Mouse (Mus musculus): ENCODE measurements around the gene Trappc3l.

Trappc3l gene

GRCm38 (mm10) chr10:34070999-34071492, 33.6 kb downstream of the Trappc3l start:
- no peaks in the 10 kb centered on the region for H3K36me3 ChIP-seq (ENCODE audit: control insufficient read depth, insufficient read depth, low read length, poor library complexity, severe bottlenecking)
- H3K27me3 ChIP-seq (ENCODE audit: control insufficient read depth, insufficient read depth, low read length, poor library complexity, severe bottlenecking): no peaks in the 10 kb centered on the region
- DNase-seq (ENCODE audit: low read depth, low spot score): no peak

GRCm38 (mm10) chr10:34071650-34072049, 34.3 kb downstream of the Trappc3l start:
- no peaks in the 10 kb centered on the region for H3K27me3 ChIP-seq (ENCODE audit: control insufficient read depth, insufficient read depth, low read length, poor library complexity, severe bottlenecking)

GRCm38 (mm10) chr10:34074522-34075200, 37.3 kb downstream of the Trappc3l start:
- no peak for DNase-seq (ENCODE audit: low read depth, low spot score)
- Histone ChIP-seq H3K36me3 (ENCODE audit: control insufficient read depth, insufficient read depth, low read length, poor library complexity, severe bottlenecking) (no peaks in the 10 kb centered on the region), H3K27me3 (ENCODE audit: control insufficient read depth, insufficient read depth, low read length, poor library complexity, severe bottlenecking) (no peaks in the 10 kb centered on the region)

More at GRCm38 (mm10) chr10:34071650-34072049, 34.3 kb downstream of the Trappc3l start:
- H3K36me3 ChIP-seq (ENCODE audit: control insufficient read depth, insufficient read depth, low read length, poor library complexity, severe bottlenecking): no peaks in the 10 kb centered on the region
- no peak for DNase-seq (ENCODE audit: low read depth, low spot score)

GRCm38 (mm10) chr10:34086514-34086913, 49.1 kb downstream of the Trappc3l start:
- Histone ChIP-seq H3K27me3 (ENCODE audit: control insufficient read depth, insufficient read depth, low read length, poor library complexity, severe bottlenecking) (no peaks in the 10 kb centered on the region), H3K36me3 (ENCODE audit: control insufficient read depth, insufficient read depth, low read length, poor library complexity, severe bottlenecking) (no peaks in the 10 kb centered on the region)
- no peak for DNase-seq (ENCODE audit: low read depth, low spot score)

- no peaks in the 10 kb centered on the region for H3K27me3 ChIP-seq (ENCODE audit: control insufficient read depth, insufficient read depth, low read length, poor library complexity, severe bottlenecking)
- DNase-seq (ENCODE audit: low read depth, low spot score): no peak
- no peaks in the 10 kb centered on the region for H3K36me3 ChIP-seq (ENCODE audit: control insufficient read depth, insufficient read depth, low read length, poor library complexity, severe bottlenecking)
Observed at GRCm38 (mm10) chr10:34088515-34088914, 51.1 kb downstream of the Trappc3l start.

- no peak for DNase-seq (ENCODE audit: low read depth, low spot score)
- Histone ChIP-seq H3K27me3 (ENCODE audit: control insufficient read depth, insufficient read depth, low read length, poor library complexity, severe bottlenecking) (no peaks in the 10 kb centered on the region), H3K36me3 (ENCODE audit: control insufficient read depth, insufficient read depth, low read length, poor library complexity, severe bottlenecking) (no peaks in the 10 kb centered on the region)
Observed at GRCm38 (mm10) chr10:34089517-34089916, 52.1 kb downstream of the Trappc3l start.

- DNase-seq (ENCODE audit: low read depth, low spot score): no peak
- no peaks in the 10 kb centered on the region for H3K27me3 ChIP-seq (ENCODE audit: control insufficient read depth, insufficient read depth, low read length, poor library complexity, severe bottlenecking)
- no peaks in the 10 kb centered on the region for H3K36me3 ChIP-seq (ENCODE audit: control insufficient read depth, insufficient read depth, low read length, poor library complexity, severe bottlenecking)
Observed at GRCm38 (mm10) chr10:34090481-34090880, 53.1 kb downstream of the Trappc3l start.

GRCm38 (mm10) chr10:34091888-34092287, 54.5 kb downstream of the Trappc3l start:
- H3K36me3 ChIP-seq (ENCODE audit: control insufficient read depth, insufficient read depth, low read length, poor library complexity, severe bottlenecking): no peaks in the 10 kb centered on the region
- DNase-seq (ENCODE audit: low read depth, low spot score): no peak
- H3K27me3 ChIP-seq (ENCODE audit: control insufficient read depth, insufficient read depth, low read length, poor library complexity, severe bottlenecking): no peaks in the 10 kb centered on the region

GRCm38 (mm10) chr10:34095147-34095546, 57.8 kb downstream of the Trappc3l start:
- H3K27me3 ChIP-seq (ENCODE audit: control insufficient read depth, insufficient read depth, low read length, poor library complexity, severe bottlenecking): no peaks in the 10 kb centered on the region
- H3K36me3 ChIP-seq (ENCODE audit: control insufficient read depth, insufficient read depth, low read length, poor library complexity, severe bottlenecking): no peaks in the 10 kb centered on the region
- DNase-seq (ENCODE audit: low read depth, low spot score): peak; percentile 13

- Histone ChIP-seq H3K27me3 (ENCODE audit: control insufficient read depth, insufficient read depth, low read length, poor library complexity, severe bottlenecking) (no peaks in the 10 kb centered on the region), H3K36me3 (ENCODE audit: control insufficient read depth, insufficient read depth, low read length, poor library complexity, severe bottlenecking) (no peaks in the 10 kb centered on the region)
- DNase-seq (ENCODE audit: low read depth, low spot score): no peak
Observed at GRCm38 (mm10) chr10:34095964-34096363, 58.6 kb downstream of the Trappc3l start.

- no peaks in the 10 kb centered on the region for H3K27me3 ChIP-seq (ENCODE audit: control insufficient read depth, insufficient read depth, low read length, poor library complexity, severe bottlenecking)
- peak; percentile 54 for DNase-seq (ENCODE audit: low read depth, low spot score)
- H3K36me3 ChIP-seq (ENCODE audit: control insufficient read depth, insufficient read depth, low read length, poor library complexity, severe bottlenecking): no peaks in the 10 kb centered on the region
Observed at GRCm38 (mm10) chr10:34096418-34096883, 59.1 kb downstream of the Trappc3l start, which contains the start of gene Calhm5. TSS of gene Calhm5 (minus strand) at chr10:34096519.

- Histone ChIP-seq H3K27me3 (ENCODE audit: control insufficient read depth, insufficient read depth, low read length, poor library complexity, severe bottlenecking) (no peaks in the 10 kb centered on the region), H3K36me3 (ENCODE audit: control insufficient read depth, insufficient read depth, low read length, poor library complexity, severe bottlenecking) (no peaks in the 10 kb centered on the region)
- no peak for DNase-seq (ENCODE audit: low read depth, low spot score)
Observed at GRCm38 (mm10) chr10:34110863-34111465, 73.6 kb downstream of the Trappc3l start.

- no peak for DNase-seq (ENCODE audit: low read depth, low spot score)
- H3K27me3 ChIP-seq (ENCODE audit: control insufficient read depth, insufficient read depth, low read length, poor library complexity, severe bottlenecking): no peaks in the 10 kb centered on the region
- no peaks in the 10 kb centered on the region for H3K36me3 ChIP-seq (ENCODE audit: control insufficient read depth, insufficient read depth, low read length, poor library complexity, severe bottlenecking)
Observed at GRCm38 (mm10) chr10:34111964-34112738, 74.8 kb downstream of the Trappc3l start.

- Histone ChIP-seq H3K36me3 (ENCODE audit: control insufficient read depth, insufficient read depth, low read length, poor library complexity, severe bottlenecking) (no peaks in the 10 kb centered on the region), H3K27me3 (ENCODE audit: control insufficient read depth, insufficient read depth, low read length, poor library complexity, severe bottlenecking) (no peaks in the 10 kb centered on the region)
- no peak for DNase-seq (ENCODE audit: low read depth, low spot score)
Observed at GRCm38 (mm10) chr10:34117131-34117530, 79.7 kb downstream of the Trappc3l start.

- Histone ChIP-seq H3K36me3 (ENCODE audit: control insufficient read depth, insufficient read depth, low read length, poor library complexity, severe bottlenecking) (no peaks in the 10 kb centered on the region), H3K27me3 (ENCODE audit: control insufficient read depth, insufficient read depth, low read length, poor library complexity, severe bottlenecking) (no peaks in the 10 kb centered on the region)
- peak; percentile 28 for DNase-seq (ENCODE audit: low read depth, low spot score)
Observed at GRCm38 (mm10) chr10:34117770-34118169, 80.4 kb downstream of the Trappc3l start.
